Mouse (Mus musculus) gastrocnemius, postnatal 25 days (tissue): Measurements from ENCODE around the gene Lacc1. TPM values are rescaled to one million over a fixed set of nuclear protein-coding genes. Genes with fewer than 3 reads are reported as not detected.
"Not testable (repeated sequence)": the region's sequence is repeated elsewhere in the genome, so short reads cannot be mapped to it uniquely, and the experiment has no call there.

Source experiments
- DNase-seq: peaks from one replicate; pipeline ENCODE4 v3.0.0; 2022
- long read RNA-seq, 2 experiments: library from polyadenylated mRNA; stranded (forward); transcript quantifications; one replicate each; pipeline ENCODE4 v2.0.0; 2021
- total RNA-seq, 2 experiments: library from RNA; stranded (reverse); gene quantifications; 1 replicate in 1 of 2; 2 replicates in 1 of 2; pipeline ENCODE4 v1.2.3; 2021

Gene Lacc1
- 1 to 10 TPM in 1 of 2 experiments, under 1 TPM in 1; 0.96 to 1.2 TPM for total RNA-seq
- long read RNA-seq, experiment 1, partial matches to known transcripts: 0 of 1 reads
- long read RNA-seq, experiment 1, other reads (novel, unspliced or antisense): 0 of 1 reads
- long read RNA-seq, experiment 2: 0 reads

DNA sequence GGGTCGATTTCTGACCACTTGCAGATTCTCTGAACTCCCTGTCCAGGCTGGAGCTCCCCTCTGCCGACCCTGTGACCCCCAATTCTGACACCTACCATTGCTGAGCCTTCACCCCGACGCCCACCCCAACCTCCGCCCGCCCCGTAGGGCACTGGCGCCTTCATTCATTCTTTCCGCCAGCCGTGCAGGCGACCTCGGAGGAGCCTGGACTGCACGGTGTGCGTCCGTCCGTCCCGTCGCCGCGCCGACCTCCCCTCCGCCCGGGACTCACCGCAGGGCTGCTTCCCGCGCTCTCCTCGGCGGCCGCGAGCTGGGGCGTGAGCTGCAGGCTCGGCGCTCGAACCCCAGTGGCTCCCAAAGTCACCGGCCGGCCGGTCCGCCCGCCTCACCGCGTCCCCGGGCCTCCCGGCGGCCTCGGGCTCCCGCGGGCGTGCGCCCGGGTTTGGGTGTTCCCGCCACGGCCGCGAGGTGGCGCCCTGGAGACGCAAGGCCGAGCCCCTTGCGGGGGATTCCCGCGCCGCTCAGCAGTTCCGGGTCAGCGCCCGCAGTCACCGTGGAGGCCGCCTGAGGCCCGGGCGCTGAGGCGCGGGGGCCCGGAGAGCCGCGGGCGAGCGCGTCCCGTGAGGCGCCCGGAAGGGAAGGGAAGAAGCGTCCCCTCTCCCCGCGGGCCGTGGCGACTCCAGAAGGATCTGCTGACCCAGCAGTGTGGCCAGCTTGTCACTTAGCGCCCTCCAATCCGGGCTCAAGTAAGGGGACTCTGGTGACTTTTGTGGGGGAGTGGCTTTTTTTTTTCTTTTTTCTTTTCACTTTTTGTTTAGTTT, at the start of gene Lacc1, which contains the start of gene Ccdc122:
TSS of gene Lacc1 (minus strand) at position 679 of the 821 bp plus-strand sequence.
TSS of gene Ccdc122 (plus strand) at position 547 of the 821 bp plus-strand sequence.
- peak; percentile 73 for DNase-seq

DNA sequence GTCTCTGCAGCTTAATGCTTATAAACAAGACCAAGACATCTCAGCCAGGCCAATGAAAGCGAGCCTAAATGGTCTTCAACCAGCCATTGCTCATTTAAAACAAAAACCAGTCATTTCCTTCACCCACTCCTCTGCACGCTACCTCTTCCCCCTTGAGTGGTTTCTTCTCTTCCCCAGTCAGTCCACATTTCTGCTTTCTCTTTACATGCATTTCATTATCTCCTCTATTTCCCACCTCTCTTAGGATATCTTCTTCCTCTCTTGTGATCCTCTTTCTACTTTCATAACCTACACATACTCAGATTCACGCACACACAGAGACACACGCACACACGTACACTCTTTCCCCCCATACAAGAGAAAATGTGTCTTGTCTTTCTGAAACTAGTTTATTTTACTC, 44.5 kb upstream of the Lacc1 start:
- no peak for DNase-seq

DNA sequence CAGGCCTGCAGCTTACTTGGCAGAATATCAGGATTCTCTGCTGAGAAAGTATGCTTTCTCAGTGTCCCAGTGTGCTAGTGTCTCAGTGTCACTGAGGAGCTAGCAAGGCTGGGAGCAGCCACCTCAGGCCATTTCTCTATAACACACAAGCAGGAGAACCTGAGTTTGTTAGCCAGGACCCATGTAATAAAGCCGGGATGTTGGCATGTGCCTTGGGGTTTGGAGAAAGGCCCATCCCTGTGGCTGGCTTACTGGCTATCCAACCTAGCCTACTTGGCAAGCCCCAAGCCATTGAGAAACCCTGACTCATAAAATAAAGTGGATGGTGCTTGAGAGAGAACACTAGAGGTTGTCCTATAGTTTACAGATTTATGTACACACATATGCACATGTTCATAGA, 32.7 kb upstream of the Lacc1 start:
- peak; percentile 12 for DNase-seq

DNA sequence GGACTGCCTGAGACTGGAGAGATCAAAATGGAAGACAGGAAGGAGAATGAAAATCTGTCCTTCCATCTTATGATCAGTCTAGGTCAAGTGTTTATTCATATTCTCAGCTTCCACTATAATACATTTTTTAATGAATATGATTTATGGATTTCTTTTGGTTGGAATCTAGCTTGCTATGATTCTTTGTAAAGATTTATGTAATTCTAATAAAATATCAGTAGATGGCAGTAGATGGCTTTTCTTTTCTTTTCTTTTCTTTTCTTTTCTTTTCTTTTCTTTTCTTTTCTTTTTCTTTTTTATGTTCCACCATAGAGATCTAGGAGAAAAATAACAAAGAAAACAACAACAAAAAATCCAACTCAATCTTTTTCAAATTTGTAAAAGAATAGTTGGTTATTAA, 16.6 kb upstream of the Lacc1 start:
- no peak for DNase-seq

DNA sequence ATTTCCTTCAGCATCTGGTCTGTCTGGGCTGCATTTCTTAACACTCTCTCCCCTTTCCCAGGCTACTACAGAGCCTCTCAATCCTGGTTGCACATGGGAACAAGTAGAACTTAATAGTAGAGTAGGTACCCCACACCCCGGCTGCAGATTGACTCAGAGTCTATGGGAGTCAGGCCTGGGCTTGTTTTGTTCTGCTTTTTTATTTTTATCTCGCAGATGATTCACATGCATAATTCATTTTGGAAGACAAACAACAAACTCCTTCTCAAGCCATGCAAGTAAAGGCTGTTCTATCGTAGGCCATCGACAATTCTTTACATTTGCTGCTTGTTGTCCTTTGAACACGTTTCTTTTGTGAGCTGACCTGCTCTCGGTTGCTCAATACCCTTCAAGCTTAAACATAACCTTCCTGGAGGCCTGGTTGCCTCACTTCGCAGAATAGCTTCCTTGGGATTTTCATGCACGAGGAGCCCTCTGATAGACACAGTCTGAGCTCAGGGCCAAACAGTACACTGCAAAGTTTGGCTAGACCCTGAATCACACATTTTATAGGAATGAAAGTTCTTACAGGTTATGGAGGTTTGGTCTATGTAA, 1.2 kb upstream of the Lacc1 start:
- no peak for DNase-seq

DNA sequence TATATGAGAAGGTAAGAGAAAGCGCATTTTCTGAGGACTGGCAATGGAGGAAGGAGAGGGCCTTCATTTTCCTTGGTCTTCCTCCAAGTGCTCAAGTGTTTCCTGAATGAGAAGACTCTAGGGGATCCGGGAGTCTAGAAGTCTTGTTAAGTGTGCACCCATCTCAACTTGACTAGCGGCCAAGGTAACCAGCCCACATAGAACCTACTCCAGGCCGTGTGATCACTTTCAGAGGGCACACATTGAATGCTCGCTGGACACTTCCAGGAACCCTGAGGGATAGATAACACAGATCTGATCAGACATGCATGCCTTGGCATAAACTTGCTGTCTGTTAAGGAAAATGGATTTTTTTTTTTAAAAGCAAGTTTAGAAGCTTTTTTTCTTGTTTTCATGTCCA, 626 bp upstream of the Lacc1 start:
- no peak for DNase-seq

DNA sequence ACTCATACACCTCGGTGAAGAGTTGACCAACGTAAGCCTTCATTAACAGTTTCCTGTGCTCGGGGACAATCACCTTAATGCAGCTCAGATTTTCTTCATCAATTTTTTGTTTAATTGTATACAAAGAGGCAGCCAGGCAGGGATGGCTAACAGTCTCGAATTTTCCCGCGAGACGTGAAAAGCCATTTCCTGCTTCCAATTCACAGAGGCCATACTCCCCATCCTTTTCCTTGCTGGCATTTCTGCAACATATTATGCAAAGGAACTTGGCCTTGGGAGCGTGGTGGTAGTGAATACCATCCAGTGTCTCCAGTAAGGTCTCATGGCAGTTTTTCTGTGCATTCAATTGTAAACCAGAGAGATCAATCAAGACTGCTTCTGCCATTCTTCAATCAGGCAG, 1.7 kb downstream of the Lacc1 start:
- DNase-seq: no peak

DNA sequence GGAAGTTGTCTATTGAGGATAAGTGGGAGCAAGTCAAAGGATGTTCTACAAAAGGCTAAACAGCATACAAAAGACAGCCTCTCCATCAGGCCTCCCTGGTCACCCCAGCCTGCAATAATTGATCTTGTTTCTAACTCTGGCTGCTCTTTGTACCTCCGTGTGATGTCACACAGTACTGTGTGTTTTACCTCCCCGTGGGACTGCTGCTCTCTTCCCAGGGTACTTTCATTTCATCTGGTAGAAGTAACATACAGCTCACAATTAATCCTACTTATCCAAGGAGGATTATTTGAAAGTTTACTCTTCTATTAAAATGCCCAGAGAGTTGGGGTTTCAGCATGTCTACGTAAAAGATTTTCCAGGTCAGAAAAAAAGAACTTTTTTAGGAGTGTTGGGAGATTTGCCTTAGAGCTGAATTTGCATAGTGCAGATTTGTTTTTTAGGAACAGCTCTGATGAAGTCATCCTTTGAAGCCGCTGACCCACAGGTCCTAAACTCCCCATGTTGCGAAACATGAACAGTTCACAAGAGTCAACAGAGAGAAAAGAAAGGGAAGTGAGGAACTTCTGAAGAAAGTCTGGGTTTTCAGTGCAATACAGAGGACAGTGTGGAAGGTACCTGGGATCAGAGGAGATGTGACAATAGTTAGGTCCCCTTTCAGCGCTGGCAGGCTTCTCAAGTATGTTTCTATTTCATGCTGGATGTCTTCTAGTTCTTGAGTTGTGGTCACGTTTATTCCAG, 2.4 kb downstream of the Lacc1 start:
- DNase-seq: no peak

DNA sequence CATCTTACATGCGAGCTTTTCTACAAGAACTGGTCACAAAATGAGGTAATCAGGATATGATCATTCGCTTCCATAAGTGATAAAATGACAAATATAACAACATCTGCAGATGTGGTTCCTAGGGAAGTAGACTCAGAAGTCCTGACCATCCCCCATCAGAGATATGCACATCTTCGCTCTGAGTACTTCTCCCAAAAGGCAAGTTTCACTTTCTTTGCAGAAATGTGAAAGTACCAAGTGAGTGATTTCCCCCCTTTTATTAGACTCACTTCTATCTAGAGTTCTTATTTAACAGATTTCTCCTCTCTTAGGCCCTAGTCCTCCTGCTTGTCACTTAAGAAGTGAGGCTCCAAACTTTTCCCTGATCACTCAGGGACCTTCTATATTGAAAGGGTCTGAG, 3.3 kb downstream of the Lacc1 start:
- no peak for DNase-seq

DNA sequence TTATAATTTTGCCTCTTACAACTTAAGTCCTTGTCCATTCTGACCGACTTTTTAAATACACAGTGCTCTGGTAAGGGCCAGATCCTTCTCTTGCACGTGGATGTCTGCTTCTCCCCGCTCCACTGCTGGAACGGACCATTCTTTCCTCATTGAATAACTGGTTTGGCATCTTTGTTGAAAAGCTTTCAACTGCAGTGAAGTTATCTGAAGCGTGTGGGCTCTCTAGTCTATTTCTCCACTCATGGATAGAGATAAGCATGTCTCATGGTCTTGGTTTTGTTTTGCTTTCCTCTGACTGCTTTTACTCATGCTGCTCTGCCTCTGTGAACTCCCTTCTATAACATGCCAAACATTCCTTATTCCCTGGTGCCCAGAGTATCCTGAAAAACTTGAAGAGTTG, 4.3 kb downstream of the Lacc1 start:
- no peak for DNase-seq

DNA sequence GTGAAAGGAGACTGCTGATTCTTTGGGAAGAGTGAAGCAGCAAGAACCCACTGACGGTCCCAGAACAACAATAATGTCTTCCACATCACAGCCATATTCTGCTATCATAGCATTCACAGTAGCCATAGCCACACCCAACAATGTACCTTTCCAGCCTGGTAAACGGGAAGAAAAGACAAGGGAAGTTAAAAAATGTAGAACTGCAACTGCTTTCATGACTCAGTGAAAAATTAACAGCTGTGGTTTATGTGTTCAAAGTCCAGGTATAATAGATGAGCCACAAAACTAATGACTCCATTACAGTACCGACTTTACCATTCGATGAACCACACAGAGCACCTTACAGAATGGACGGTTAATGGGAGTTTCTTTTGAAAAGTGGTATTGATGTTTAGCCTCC, 5.9 kb downstream of the Lacc1 start:
- no peak for DNase-seq

DNA sequence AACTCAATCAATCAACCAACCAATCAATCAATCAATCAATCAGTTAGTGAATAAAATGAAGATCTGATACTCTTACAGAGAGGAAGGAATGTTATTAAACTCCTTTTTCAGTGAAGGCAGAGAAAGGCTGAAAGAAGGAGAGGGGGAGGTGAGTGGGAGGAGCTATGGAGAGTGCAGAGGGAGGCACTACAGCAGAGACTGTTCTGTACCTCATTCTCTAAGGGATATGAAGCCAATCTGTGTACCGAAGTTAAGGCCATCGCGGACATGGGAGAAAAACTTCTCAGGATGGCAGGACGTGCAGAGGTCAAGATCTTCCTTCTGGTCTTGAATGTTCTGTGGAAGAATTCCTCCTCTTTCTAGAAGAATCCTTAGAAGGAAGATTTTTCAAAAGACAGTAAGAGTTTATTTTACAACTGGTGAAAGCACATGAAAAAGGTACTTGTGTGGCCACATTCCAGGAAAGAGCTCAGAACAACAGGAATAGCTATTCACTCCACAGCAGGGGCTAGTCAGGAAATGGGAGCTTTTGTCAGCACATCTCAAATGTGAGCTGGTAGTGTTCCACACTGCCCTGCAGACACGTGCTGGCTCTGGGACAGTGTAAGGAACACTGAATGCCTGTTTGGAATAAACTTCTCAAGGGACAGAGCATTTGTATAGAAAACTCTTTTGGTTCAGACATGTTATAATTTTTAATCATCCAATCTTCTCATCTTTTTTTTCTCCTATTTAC, 7.2 kb downstream of the Lacc1 start:
- no peak for DNase-seq

DNA sequence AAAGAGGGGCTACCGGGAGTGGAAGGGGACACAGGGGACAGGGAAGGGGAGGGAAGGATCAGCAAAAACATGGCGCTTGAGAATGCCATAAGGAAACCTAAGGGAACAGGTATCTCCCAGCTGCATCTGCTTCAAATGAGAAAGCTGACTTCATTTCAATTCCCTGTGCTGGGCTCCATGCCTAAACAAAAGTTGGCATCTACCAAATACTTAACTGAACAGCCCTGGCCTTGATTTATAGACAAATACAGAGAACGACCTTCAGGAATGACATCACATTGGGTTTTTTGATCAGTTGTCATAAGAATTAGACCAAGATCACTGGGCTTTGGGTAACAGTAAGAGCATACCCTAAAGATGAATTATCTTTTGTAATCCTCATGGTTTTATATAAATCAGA, 12.2 kb downstream of the Lacc1 start:
- no peak for DNase-seq

DNA sequence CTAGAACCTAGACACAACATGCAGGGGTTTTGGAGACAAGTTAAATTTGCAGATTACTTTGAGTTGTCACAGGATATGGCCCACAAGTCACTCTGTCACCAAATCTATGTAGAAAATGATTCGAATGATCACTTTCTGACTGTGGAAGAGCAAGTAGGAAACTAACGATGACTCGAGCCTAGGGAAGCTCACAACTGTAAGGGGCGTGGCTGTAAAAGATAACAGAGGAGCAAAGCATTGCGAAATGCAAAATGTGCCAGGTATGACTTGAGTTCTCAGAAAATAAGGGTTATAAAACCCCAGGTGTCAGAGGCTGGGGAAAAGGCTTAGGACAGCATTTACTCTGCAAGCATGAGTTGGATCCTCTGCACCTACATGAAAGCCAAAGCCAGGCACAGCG, 19.5 kb downstream of the Lacc1 start:
- DNase-seq: no peak

DNA sequence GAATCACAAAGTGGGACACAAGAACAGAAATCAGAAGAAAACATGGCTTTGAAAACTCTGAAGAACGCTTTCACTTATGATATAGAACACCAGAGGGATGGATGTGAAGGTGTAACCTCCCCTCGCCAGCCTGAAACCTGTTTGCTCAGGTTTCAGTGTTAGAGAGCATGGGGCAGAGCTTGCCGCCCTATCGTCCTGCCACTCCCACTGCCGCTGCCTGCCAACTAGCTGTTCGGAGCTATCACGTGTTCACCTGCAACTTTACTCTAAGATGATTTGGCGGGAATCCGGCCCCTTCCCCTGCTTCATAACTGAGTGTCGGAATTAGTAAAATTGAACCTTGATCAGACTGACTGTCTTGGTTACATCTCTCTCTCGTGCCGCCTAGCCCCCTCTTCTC, 19.9 kb downstream of the Lacc1 start:
- DNase-seq: not testable (repeated sequence)

DNA sequence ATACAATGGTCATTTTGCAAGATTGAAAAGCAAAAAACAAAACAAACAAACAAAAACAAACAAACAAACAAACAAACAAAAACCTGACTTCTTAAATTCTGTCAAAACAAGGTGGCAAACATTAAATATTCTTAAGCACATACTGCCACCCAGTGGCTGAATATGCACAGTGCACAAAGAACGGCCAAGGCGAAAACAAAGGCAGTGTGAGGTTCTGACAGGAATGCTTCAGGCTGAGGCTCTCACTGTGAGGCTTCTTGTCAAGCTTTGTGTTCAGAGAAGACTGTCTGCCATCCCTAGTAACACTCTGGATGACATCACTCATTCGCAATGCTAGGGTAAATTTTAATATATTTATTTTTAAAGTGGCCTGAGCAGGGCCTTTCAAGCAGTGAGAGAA, 24.9 kb downstream of the Lacc1 start:
- peak; percentile 13 for DNase-seq

DNA sequence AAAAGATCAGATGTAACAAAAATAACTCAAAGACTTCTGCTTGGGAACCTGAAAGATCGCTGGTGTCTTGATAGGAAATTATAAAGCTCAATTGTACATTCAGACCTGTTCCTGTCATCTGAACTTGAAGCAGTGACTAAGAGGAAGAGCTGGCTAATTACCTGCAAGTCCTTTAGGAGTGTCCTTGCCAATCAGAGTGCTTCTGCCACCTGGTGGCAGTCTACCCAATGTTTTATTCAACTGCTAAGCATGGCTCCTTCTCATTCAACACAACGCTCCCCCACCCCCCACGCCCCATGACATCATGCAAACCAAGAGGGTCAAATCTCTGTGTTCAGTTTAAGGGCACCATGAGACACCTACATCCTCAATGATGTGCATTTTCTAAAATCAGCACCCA, 28.5 kb downstream of the Lacc1 start:
- peak; percentile 37 for DNase-seq

DNA sequence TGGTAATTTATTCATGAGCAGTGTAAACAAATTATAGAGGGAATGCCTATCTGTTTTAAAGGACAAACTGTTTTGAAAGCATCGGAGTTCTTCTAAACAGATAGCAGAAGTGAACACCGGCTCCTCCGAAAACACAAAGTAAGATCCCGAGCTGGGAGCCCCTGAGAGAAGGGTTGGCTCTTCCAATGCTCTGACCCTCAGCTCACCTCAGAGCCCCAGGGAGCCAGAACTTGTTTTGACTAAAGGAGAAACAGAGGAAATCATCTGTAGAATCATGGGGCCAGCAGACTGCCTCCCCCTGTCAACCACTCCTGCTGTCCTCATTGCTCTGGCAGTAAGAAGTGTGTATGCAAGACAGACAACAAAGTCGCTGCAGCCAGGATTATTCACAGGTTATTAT, 31.1 kb downstream of the Lacc1 start:
- no peak for DNase-seq

DNA sequence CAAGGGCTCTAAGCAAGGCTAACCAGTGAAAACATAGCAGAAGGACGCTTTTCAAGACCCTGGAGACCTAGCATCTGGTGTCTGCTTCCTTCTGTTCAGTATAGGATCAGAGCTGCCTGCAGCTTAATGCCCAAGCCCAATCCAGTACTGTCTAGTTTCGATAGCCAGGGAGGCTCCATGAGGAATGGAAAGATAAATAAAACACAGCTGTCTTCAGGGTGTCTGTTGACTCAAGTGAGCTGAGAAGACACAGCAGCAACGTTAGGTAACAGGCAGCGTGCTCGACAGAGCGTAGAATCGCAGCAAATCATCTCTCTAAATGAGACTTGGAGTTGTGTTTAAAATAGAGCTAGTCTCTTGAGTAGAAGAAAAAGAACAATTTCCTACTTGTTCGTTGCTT, 32.0 kb downstream of the Lacc1 start:
- DNase-seq: no peak

DNA sequence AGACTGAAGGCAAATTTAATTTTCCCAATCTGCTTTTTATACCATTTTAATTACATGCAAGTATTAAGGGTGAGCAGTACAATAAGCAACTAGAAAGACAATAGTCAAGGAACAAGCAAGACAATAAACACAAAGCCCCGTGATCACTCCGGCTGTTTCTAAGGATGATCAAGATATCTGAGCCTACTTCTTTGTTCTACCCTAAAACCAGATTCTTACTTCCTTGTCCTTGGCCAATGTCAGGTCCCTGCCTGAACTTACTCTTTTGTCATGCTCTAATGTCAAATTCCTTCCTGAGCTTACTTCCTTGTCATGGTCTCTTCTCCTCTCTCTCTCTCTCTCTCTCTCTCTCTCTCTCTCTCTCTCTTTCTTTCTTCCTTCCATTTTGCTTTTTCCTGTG, 46.4 kb downstream of the Lacc1 start:
- DNase-seq: not testable (repeated sequence)

DNA sequence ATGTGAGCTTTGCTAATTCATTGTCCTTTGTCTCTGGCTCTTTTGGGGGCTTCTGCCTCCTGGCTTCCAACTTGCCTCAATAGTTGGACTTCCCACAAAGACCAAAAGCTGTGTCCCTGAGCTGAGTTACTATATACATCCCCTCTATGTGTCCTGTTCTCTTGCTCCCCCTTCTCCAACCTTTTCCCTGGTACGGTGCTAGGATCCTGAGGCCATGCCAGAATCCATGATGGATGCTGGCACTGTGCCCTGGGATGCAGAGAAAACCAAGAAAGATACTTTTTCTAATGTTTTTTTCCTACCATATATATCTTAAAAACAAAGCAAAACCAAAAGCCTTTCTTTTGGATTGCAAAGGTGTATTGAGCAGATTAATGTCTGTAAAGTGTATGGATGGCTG, 54.9 kb downstream of the Lacc1 start:
- DNase-seq: no peak

DNA sequence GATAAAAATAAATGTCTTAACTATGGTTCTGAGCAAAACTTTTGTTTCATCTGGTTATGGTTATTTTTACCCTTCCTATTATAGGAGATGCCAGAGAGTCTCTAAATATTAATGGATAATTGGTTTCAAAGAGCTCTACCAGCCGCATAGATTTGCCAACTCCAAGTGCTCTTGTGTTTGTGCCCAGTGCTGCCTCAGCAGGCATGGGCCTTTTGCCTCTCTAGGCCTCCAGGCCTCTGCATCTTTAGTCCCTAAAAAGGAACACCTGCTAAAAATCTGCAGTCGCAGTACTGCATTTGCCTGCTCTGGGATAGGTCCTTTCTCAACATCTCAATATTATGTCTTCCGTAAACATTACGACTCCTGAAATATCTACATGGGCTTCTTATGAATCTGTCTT, 55.5 kb downstream of the Lacc1 start:
- no peak for DNase-seq
